Mouse (Mus musculus): ENCODE data around the gene Col6a4.

GRCm38 (mm10) chr9:106039915-106040659 lies 56.5 kb downstream of the Col6a4 start:
- TF ChIP-seq GATA1 (IDR thresholded peaks at IDR 0.05; ENCODE audit: low read length), result no peak
- no peak for TF ChIP-seq TAL1 (IDR thresholded peaks at IDR 0.05; ENCODE audit: low read length)
